ENCODE assay signal across 1 mouse cellular context in the genomic region with DNA sequence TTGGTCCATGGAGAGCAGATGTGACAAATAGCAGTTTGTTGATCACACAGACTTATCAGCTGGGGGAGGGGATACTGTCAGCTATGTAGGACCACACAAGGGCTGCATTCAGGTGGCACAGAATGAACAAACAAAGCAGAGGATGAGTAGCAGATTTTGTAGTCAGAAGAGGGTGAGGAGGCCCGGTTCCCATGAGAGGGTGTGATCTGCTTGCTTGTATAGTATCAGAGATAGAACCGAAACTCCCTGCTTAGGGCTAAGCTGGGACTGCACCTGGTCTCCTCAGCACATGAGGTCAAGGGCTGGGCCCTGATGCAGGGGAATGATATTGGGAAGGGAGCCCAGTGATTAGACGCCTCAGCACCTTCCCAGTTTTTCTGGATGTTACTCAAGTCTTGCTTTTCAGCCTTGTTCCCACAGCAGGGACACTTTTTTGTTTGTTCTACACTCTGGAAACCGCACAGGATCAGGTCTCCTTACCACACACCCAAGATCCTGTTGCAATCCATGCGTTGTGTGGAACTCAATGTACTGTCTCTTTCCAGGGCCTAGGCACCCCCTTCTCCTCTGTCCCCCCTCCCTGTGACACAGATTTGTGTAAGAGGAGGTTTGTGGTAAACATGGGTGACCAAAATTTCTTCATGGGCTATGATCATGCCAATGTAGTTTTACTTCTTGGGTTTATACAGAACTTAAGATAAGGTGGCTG.
TF ChIP-seq lines count a peak whose summit lies in the region.

No protein-coding gene starts in this region.

TF ChIP-seq in CH12.LX, 34 proteins besides CTCF, POLR2A, EP300 and RAD21 (continued from another document):
- peak; percentile 12; the same call in 1 of the 2 replicates for TF ChIP-seq SIN3A (IDR thresholded peaks at IDR 0.05; ENCODE audit: low read length)
- no peak for TF ChIP-seq ZNF384 (IDR thresholded peaks at IDR 0.05; ENCODE audit: low read depth, low read length)
- 0 out of 2 replicates have a peak, but pooled peaks have one; percentile 5 for TF ChIP-seq BHLHE40 (IDR thresholded peaks at IDR 0.05; ENCODE audit: low read depth, low read length)
- TF ChIP-seq ZMIZ1 (IDR thresholded peaks at IDR 0.05; ENCODE audit: low read depth, low read length) = no peak
- peak; percentile 8; the same call in 1 of the 2 replicates for TF ChIP-seq SMC3 (IDR thresholded peaks at IDR 0.05; ENCODE audit: low read depth, low read length)
